Mouse (Mus musculus): ENCODE data around the gene Cnbp. TPM values are rescaled to one million over a fixed set of nuclear protein-coding genes. Genes with fewer than 3 reads are reported as not detected.
A peak's percentile ranks its signal among the peaks of the same experiment; 100 is the strongest.

Cnbp gene
- total RNA-seq, 2 experiments from 2014 or later: 219 to 224 TPM

DNA sequence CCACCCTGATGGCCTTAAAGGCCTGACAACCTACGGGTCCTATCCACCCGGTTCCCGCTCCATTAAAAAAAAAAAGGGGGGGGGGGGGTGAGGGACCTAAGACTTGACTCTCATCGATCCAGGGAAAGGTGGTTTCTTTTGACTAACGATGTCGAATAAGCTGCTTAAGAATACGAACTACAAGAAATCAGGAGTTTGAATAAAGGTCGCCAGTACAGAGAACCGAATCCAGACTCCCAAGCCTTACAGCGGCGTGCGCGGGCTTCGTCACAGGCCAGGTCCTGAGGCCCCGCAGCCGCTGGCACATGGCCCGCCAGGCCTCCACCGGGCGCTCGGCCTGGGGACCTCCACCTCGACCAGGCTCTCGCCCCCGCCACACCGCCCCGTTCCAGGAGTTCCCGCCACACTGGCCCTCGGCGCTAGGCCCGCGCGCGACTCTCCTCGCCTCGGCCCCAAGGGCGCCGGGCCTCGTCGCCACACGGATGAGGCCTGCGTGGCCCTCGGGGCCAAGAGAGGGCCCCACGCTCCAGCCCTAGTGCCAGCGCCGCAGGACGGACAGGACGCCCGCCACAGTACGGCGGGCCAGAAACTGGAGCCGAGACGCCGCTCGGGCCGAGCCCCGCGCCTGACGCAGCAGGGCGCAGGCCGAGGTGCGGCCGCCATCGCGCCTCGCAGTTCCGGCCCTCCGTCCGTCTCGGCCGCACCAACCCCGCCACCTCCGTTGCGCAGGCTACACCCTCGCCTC, 579 bp downstream of the Cnbp start:
- intact Hi-C loops (cut with DNase I): no loop called here
- DNase-seq: peak; percentile 58

DNA sequence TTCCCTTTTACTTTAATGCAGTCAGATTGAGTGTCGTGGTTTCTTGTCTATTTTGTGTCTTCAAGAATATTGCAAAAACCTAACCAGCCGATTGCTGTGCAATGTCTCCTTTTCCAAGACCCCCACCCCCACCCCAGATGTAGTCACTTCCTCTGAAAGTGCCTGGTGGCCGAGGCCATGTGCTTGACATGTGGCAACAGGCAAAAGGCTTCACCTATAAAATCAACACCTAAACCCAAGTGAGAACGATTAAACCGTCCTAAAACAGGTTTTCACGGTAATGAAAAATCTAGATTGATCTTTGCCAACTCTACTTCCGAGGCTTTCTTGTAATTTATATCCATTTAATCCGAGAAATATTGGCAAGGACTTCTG, 1.1 kb downstream of the Cnbp start:
- DNase-seq: no peak
- intact Hi-C loops (cut with DNase I): no loop called here

DNA sequence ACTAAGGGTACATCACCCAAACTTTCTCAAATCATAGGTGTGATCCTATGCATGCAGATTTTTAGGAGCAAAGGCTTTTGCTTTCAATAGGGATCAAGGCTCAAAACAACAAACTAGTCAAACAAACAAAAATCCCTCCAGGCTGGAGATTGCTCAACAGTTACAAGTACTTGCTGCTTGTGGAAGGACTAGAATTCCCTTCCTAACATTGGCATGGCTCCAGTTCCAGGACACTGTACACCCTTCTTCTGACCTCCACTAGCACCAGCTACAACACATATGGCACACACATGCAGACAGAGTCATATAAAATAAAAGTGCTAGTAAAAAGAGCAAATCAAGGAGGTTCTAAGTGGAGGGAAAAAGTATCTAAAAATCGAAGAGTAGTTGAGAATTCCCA, 4.1 kb downstream of the Cnbp start:
- no peak for DNase-seq
- intact Hi-C loops (cut with DNase I): no loop called here

DNA sequence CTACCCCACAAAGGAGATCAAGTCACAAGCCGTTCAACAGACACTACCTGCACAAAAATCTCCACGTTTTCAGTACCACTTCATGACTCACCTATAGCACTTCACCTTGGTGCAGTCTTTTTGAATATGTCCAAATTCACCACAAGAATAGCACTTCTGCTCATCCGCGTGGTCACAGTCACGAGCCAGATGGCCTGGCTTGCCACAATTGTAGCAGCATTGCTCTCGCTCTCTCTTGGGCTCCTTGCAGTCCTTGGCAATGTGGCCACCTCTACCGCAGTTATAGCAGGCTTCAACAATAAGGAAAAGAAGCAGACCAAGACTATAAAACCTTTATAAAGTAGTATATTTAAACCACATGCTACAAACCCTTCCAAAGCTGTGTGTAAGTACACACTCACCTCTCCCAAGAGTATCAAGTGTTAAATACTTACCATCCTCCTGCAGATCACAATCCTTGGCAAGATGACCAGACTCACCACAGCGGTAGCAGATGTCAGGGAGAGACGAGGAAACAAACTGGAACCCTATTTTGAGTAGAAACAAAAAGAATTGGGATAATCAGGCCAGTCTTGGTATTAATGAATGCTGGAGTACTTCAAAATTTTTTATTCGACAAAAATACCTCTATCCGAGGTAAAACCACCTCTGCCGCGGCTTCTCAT, 5.7 kb downstream of the Cnbp start:
- intact Hi-C loops (cut with DNase I): no loop called here
- no peak for DNase-seq

DNA sequence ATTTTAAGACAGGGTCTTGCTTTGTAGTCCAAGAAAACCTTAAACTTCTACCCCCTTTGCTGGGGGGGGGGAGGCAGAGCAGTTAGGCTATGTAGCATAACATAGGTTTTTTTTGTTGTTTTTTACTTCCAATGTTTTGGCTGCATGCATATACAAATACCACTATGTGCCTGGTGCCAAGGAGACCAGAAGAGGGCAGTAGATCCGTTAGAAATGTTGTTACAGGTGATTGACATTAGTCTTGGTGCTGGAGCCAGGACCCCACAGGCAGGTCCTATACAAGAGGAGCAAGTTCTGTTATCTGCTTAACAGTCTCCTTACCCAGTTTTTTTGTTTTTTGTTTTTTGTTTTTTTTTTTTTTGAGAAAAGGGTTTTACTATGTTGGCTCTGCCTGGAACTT, 8.7 kb downstream of the Cnbp start:
- DNase-seq: no peak
- intact Hi-C loops (cut with DNase I): no loop called here

DNA sequence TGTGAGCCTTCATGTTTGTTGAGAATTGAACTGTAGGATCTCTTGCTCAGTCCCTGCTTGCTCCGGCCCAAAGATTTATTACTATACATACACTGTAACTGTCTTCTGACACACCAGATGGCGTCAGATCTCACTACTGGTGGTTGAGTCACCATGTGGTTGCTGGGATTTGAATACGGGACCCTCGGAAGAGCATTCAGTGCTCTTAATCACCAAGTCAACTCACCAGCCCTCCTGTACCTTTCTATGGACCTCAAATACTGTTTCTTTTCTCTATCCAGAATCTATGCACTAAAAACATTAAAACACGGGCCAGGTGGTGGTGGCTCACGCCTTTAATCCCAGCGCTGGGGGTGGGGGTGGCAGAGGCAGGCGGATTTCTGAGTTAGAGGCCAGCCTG, 9.3 kb downstream of the Cnbp start:
- no peak for DNase-seq

DNA sequence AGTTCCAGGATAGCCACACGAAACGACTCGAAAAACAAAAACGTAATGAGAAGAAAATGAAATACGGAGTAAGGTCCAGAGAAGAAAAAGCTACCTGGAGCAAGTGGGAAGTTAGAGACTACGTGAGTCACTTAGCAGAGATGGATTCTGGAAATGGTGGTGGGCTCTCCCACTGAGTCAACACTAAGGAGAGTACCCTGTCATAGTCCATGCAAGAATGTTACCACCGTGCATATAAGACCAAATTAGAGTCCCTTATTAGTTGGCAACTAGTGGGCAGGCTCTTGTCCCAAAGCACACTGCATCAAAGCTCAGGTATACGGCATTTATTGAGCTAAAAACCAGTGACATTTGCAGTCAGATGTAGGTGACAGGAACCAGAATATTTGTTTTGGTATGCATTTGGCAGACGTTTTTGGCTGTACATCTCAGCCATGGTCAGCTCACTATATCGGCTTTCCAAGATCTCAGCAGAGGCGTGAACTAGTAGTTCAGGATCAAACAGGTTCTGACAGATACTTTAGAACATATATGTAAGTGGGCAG, 11.0 kb downstream of the Cnbp start:
- intact Hi-C loops (cut with DNase I): no loop called here

More for the DNA sequence above, 9.3 kb downstream of the Cnbp start:
- intact Hi-C loops (cut with DNase I): no loop called here

DNA sequence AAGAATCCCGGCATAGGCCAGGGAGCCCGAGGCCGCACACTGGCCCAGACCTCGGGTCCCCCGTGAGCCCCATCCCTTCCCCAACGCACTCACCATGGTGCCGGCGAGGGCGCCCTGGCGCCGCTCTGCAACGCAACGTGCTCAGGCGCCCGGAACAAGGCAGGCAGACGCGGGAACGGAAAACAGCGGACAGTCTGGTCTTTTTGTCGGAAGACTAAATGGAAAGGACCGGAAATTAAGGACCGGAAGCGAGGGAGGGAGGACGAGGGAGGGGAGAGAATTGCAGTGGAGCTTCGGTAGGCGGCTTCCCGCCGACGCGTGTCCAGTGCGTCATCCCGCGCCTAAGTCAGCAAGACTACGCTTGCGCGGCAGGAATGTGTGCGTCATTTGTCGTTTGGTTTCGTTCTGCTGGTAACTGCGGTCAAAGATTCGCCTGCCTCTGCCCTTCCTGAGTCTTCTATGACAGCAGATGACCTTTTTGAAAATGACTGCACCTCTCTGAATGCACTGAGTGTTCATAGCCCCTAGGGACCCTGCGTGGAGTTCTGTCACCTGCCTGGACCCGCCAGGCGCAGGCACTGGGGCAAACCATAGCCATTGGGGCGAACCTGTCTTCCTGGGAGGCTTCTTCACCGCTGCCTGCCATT, 12.2 kb downstream of the Cnbp start, which contains the start of gene Isy1:
TSS of gene Isy1 (minus strand) at position 248 of the 647 bp plus-strand sequence.
- DNase-seq: peak; percentile 93
- intact Hi-C loops (cut with DNase I): no loop called here

More for the DNA sequence above, 11.0 kb downstream of the Cnbp start:
- DNase-seq: no peak

DNA sequence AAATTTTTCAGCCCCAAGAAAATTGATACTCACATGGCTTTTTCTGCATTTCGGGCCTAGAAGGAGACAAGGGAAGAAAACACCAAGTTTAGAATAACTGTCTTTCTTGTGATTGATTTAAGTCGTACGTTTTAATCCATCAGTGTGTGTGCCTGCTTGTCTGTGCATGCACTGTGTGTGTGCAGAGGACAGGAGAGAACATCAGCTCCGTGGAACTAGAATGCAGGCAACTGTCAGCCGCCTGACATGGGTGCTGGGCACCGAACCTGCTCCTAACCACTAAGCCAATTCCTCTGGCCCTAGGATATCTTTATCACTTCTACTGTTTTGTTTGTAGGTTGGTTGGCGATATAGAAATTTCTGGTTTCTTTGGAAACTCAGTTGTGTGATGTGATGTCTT, 15.2 kb downstream of the Cnbp start, which contains the start of gene Gm45140:
TSS of gene Gm45140 (minus strand) at position 101 of the 400 bp plus-strand sequence.
- intact Hi-C loops (cut with DNase I): no loop called here
- no peak for DNase-seq

DNA sequence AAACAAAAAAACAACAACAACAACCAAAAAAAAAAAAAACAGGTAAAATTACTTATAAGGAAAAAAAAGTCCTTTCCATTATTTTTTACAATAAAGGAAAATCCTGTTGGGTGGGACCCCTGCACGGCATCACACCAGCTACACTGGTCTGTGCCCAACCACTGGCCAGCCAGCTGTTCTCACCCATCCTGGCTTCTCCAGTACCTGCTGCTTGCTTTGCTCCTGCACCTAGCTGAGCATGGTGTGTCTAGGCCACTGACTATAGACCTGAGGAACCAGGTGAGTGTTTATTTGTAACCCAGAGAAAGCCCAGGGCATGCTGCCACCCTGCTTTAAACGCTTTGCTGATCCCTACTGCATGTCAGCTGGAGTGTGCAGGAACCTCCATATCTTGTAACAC, 30.5 kb downstream of the Cnbp start:
- no peak for DNase-seq

DNA sequence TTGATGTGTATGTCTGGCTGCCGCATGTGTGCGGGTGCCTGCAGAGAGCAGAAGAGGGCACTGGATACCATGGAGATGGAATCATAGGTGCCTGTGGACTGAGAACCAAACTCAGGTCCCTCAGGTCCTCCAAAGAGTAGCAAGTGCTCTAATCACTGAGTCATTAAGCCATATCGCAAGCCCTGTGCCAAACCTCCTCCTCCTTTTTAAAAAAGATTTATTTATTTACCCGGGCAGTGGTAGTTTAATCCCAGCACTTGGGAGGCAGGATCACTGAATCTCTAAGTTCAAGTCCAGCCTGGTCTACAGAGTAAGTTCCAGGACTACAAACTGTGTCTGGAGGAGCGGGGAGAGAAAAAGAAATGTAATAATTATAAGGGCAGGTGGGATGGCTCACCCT, 36.4 kb downstream of the Cnbp start:
- DNase-seq: no peak
- intact Hi-C loops (cut with DNase I): no loop called here

More for the DNA sequence above, 30.5 kb downstream of the Cnbp start:
- intact Hi-C loops (cut with DNase I): no loop called here

DNA sequence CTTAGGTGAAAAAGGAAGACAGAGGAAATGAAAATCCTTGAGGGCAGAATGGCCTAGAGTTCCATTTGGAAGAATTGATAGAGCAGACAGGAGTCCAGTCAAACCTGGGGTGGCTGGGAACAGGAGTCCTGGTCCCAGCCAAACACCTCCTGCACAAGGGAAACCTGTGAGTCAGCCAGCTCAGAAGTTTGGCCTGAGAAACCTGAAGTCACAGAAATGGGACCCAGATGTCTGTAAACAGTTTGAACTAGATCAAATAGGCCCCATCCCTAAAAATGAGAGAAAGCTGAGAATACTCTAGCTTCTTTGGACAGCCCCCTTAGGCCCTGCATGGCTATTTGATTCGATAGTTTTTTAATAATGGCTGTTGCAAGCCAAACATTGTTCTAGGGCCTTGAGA, 38.2 kb downstream of the Cnbp start:
- DNase-seq: no peak
- intact Hi-C loops (cut with DNase I): no loop called here

DNA sequence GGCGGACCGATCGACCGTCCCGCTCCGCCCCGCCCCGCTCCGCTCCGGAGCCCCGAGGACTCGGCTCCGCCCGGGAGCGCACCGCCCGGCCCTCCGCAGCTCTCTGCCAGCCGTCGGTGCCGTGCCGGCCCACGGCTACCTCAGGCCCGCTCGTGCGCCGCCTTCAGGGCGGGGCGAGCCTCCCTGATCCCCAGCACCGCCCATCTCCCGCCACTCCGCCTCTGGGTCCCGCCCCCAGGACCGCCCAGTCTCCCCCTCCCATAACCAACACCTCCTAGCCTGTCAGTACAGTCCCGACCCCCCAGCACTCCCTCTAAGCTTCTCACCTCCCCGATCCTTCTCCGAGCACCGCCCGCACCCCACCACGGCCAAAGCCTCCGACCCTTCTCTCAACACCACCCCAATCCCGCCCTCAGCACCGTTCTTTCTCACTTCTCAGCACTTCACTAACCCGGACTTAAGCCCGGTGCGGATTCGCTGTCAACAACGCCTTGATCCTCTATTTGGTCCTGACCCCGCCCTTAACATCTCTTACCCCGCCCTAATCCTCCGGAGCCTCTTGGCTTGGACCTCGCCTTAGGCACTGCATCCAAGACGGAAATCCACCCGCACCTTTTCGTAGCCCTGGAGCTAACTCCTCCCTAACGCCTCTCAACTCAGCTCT, 39.1 kb downstream of the Cnbp start, which contains the start of gene Rab43:
TSS of gene Rab43 (minus strand) at position 490 of the 664 bp plus-strand sequence.
- intact Hi-C loops (cut with DNase I): no loop called here
- DNase-seq: peak; percentile 91

DNA sequence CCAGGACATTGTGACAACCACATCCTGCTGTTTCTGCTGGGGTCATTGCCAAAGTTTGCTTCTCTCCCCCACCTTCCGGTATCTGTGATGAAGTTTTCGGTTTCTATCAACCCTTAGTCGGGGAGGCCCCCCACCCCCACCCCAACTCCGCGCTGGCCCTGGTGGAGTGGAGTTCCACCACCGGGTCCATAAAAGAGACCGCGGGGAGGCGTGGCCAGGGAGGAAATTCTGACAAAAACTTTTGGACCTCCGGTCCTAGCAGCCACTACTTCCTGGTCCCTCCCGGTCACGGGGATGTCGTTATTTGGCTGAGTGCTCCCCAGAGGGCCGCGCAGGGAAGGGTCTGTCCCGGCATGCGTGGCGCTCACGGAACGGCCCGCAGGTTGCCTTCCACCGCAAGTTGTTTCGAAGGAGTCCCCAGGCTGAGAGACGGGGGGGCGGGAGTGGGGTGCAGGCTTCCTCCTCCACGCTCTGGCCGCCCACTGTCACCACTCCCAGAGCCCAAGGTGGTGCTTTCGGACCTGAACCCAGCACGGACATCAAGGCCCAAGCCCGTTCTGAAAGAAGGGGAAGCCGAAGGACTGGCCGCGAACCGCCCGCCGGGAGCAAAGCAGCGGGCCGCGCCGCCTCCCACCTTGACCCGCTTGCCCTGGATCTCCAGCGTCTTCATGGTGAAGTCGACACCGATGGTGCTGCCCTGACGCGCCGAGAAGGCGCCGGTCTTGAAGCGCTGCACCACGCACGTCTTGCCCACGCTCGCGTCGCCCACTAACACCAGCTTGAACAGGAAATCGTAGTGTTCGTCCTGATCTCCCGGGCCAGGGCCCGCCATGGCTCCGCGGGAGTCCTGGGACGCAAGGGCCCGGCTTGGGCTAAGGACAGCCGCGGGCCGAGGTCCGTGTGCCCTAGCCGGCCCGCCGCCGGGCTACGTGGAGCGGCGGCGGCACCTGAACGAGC, 39.9 kb downstream of the Cnbp start:
- intact Hi-C loops (cut with DNase I): no loop called here
- peak; percentile 38 for DNase-seq

DNA sequence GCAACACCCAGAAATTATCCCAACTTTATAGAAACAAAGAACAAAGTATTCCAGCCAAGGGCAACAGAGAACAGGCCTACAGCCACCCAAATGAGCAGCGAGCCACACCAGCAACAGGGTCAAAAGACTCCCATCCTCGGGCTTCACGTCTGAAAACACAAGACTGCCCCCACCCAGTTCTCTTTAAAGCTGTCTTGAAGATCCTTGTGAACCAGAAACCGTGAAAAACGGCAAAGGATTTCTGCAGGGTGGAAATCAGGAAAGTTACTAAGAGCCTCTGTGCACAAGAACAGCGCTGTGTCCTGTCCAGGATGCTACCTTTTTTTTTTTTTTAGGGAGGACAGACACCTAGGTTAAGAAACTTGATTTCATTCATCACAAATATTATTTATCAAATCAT, 40.6 kb downstream of the Cnbp start:
- DNase-seq: no peak
- intact Hi-C loops (cut with DNase I): no loop called here

DNA sequence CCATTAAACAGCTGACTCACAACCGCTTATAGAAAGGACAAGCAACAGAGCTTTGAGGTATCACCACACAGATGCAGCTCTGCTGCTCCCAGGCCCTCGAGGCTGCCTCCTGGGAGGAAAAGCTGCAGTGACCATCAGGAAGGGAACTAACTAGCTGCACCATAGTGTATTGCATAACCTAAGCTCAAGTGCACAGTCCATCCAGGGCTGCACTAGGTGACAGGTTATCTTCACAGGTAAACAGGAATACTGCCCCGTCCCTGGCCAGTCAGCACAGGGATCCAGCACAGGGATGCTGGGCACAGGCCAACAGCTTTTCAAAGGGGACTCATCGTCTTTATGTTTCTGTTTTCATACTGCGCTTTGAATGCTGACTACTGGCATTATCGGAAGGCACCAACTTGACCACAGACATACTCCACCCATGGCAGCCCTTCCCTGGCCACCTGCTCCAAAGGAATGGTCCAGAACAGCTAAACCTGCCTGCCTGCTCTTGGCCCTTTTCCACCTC, 41.2 kb downstream of the Cnbp start:
- intact Hi-C loops (cut with DNase I): no loop called here
- no peak for DNase-seq

DNA sequence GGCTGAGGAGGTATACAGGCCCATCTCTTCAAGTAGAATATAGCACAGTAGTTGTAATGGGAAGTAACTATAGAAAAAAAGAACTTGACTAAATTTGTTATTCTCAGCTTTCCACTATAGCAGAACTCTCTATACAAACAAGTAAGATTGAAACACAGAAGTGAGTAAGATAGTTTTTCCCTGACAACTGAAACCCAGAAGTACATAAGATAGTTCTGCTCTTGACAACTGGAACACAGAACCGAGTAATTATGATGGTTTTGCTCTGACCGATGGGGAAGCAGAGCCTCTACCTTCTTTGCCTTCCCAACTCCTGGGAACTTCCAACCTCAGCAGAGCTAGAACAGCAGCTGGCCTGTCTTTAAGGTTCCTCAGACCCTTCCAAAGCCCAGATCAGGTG, 41.8 kb downstream of the Cnbp start:
- intact Hi-C loops (cut with DNase I): no loop called here
- no peak for DNase-seq

DNA sequence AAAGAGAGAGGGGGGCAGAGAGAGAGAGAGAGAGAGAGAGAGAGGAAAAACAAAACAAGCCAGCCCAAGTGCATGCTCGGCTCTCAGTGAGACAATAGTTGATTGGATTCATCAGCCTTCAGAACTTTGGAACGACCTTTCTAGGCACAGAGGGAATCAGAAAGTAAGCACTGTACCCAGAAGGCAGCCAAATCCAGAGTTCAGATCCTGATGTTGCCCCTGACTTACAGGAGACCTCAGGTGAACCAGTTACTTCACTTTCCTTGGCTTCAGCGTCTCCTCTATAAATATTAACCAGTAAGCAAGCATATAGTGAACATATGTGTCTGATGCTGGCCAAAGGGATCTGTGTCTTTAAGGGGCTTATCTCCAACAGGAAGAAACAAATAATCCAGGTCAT, 42.4 kb downstream of the Cnbp start:
- intact Hi-C loops (cut with DNase I): no loop called here
- no peak for DNase-seq

DNA sequence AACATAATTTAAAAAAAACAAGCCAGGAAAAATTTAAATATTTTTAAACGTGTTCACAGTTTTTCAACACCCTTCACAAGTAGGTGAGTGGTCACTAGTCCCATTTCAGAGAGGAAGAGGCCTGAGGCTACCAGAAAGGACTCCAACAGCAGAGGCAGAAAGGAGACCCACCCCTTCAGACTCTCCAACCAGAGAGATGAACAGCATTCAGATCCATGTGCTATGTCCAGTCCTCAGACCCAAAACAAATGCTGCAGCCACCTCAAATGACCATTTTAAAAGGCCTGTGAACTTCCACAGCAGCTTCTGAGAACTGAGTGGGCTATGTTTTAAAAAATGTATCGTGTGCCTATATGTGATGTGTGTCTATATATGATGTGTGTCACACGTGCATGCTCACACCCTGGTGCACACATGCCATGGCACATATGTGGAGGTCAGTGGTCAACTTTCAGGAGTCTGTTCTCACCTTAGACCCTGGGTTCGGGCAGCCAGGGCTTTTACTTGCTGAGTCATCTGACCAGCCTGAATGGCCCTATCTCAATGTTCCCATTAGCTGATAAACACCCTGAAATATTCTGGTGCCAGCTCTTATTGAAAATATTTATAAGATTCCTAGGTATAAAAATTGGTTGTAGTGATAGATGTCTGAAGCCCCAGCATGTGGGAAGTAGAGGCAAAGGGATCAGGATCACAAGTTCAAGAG, 43.0 kb downstream of the Cnbp start:
- intact Hi-C loops (cut with DNase I): no loop called here
- no peak for DNase-seq

Data from left cerebral cortex, postnatal 4 days (tissue).